Mouse (Mus musculus) embryo, embryonic 10 days (tissue): ENCODE measurements at regions not wholly inside any gene's neighbourhood (a gene's known extent, or its start where the extent isn't known, plus 50 kb on each side); places are given as distances from the start of the nearest gene placed in this dataset.
"Not testable (repeated sequence)": the region's sequence is repeated elsewhere in the genome, so short reads cannot be mapped to it uniquely, and the experiment has no call there.

Source experiments
- DNase-seq: peaks from one replicate; pipeline ENCODE4 v3.0.0-alpha.2; 2015; ENCODE audit warnings: low spot score

DNA sequence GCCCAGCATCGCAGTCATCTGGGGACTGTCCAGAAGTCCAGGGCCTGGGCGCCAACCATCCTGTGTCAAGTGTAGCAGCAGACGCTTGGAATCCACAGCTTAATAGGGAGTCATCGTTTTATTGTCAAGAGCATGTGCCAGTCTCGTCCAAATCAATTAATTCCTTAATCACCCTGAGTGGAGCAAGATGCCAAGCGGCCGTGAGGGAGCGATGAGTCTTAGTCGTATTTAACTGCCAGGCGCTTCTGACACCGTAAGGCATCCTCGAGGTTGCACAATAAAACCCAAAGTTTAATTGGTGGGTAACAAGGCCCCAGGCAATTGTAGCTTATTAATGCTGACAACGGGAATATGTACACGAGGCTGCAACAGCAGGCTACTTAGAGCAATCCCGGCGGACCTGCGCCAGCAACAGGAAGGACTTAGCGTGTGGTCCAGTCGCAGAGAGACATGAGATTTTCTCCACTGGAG is 277.6 kb upstream of the Kdm8 start:
- no peak for DNase-seq

DNA sequence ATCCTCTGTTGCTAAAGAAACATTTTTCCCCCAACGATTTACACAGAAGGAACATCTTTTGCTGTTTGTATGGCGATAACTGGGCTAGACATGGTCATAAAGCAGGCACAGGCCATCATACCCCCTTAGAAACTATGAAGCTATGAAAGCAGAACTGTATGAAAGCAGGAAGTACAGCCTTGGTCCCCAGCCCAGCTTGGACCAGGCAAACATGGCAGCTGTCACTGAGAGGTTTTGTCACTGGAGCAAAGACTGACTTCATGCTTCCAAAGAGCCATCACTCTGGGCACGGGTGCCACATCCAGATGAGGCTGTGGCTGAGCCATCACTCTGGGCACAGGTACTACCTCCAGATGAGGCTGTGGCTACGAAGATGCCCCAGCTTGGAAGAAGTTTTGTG is 276.8 kb upstream of the Kdm8 start:
- DNase-seq = no peak

- peak; percentile 23 for DNase-seq
Observed at GRCm38 (mm10) chr7:125181548-125181947, 262.9 kb upstream of the Kdm8 start.

DNA sequence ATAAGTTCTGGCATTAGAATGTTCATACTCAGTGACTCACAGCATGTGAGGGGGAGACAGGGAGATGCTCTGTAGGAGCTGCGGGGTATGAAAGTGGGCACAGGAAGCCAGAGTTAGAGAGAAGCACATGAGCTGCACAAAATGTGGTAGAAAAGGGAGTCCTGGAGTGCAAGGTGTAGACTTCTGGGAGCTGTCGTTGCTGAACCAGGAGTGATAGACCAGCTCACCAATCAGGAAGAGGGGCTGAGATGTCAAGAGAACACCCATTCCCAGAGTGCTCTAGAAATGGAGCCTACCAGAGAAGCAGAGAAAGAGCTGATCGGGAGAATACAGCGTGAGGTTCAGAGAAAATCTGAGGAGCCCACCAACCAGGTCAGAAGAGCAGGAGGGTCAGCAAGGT is 262.2 kb upstream of the Kdm8 start:
- DNase-seq = no peak

DNA sequence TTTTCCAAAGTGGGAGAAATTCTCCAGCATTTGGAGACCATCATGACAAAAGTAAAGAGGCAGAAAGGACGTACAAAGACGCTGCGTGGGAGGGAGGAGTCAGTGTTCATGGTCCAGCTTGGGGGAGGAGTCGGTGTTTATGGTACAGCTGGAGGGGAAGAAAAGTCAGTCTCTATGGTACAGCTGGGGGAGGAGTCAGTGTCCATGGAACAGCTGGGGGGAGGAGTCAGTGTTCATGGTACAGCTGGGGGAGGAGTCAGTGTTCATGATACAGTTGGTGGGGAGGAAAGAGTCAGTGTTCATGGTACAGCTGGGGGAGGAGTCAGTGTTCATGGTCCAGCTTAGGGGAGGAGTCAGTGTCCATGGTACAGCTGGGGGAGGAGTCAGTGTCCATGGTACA is 261.5 kb upstream of the Kdm8 start:
- DNase-seq = not testable (repeated sequence)

DNA sequence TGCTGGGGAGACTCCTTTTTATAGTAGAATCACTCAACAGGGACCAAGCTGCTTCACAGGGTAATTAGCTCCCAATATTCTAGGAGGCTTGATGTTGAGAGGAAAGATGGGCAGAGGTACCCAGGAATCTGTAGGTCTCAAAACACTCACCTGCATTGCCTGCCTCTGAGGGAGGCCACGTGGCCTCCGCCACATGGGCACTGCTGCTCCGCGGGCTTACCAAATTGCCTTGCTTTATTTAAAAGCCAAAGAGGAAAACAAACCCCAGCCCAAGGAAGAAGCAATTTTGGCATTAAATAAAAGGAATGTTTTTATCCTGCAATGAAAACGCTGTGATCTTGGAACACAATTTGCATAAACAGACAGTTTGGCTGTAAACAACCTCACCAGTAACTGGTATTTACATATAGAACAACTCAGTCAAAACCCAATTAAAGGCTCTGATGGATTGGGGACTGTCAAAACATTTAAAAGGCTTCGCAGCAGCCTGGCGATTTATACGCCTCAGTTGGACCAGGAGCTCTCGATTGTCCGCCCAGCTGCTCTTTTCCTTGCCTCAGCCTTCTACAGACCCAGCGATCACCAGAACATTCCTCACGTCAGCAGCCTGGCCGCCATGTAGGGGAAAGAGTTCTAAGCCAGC is 259.3 kb upstream of the Kdm8 start:
- no peak for DNase-seq

DNA sequence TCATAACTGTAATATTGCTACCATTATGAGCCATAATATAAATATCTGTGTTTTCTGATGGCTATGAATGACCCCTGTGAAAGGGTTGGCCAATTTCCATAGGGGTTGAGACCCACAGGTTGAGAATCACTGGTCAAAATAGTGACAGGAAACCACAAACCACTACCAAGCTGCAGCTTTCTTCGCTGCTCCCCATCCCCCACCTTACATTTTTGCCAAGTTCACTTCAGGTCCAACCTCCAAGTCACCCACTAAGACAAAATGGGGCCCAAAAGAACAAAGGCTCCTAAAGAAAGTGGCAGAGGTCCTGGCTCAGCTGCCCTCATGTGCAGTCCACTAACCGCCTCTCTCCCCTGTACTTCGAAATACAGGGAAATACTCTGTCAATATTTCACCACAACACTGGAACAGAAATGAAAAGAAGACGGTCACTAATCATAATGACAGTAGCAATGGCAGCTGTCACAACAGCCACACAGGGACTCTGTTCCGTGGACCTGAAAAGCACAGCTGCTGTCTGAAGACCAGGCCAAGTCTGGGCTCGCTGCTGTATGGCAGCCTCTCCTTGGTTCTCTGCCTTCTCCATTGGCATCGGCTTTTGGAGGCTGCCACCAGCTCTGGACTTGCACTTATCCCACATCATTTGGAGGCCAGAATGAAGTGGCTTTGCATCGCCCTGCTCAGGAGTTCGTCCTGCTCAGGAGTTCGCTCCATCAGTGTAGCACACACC is 257.3 kb upstream of the Kdm8 start:
- DNase-seq = no peak

GRCm38 (mm10) chr7:125188986-125189385 is 255.5 kb upstream of the Kdm8 start:
- DNase-seq = no peak

- no peak for DNase-seq
Observed at GRCm38 (mm10) chr7:125190067-125190466, 254.4 kb upstream of the Kdm8 start.

- no peak for DNase-seq
Observed at GRCm38 (mm10) chr7:125191313-125191712, 253.2 kb upstream of the Kdm8 start.

- DNase-seq = no peak
Observed at GRCm38 (mm10) chr7:125211346-125211973, 233.0 kb upstream of the Kdm8 start.

- no peak for DNase-seq
Observed at GRCm38 (mm10) chr7:125214036-125214435, 230.4 kb upstream of the Kdm8 start.

DNA sequence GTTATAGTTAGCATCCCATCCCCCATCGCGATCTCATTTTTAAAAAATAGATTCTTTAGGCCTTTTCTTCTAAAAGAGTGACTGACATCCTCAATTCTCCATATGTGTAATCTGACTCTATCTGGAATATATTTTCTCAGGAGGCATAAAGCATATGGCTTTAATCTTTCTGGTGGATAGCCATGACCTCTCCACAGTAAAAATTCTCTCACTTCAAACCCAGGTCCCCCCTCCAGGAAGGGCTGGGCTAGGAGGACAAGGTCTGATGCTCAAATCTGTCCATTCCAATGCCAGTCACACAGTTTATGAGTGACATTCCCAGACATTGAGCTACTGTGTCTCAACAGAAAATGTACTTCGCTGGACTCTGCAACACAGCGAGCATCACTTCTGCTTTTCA is 226.8 kb upstream of the Kdm8 start:
- no peak for DNase-seq

GRCm38 (mm10) chr7:125222684-125223083 is 221.8 kb upstream of the Kdm8 start:
- no peak for DNase-seq

GRCm38 (mm10) chr7:125234911-125235310 is 209.6 kb upstream of the Kdm8 start:
- no peak for DNase-seq

DNA sequence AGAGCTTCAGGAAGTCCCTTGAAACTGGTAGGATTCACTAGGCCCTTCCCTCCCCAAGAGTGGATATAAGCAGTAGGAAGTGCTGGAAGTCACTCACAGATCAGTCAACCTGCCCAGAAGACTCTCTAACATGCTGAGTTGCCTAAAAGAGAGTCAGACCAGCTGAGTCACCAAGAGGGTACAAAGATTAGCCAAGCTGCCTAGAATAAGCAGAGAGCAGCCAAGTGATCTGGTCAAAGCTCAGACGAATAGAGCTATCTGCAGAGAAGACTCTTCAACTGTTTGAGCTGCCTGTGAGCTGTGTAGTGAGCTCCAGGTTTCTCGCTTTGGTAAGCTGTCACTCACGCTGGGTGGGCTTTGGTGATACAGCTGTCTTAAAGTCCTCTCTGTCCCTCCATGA is 207.4 kb upstream of the Kdm8 start:
- DNase-seq = no peak

DNA sequence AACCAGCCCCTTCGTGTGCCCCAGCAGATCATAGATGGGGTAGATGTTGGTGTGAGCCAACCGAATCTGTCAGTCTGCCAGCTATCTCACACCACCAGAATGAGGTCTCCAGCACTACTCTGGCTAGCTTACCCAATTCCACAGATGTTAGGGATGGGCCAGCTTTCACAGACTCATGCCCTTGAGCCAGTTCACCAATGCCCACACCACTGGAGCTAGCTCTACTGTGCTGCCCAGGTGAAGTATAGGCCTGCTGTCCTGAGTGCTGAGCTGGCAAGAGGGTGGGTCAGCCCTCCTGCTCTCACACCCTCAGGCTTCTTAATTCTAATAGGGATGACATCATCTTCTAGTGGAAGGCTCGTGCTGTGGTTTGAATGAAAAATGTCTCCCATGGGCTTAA is 201.5 kb upstream of the Kdm8 start:
- no peak for DNase-seq

GRCm38 (mm10) chr7:125248386-125248785 is 196.1 kb upstream of the Kdm8 start:
- no peak for DNase-seq

- no peak for DNase-seq
Observed at GRCm38 (mm10) chr7:125250385-125250784, 194.1 kb upstream of the Kdm8 start.

DNA sequence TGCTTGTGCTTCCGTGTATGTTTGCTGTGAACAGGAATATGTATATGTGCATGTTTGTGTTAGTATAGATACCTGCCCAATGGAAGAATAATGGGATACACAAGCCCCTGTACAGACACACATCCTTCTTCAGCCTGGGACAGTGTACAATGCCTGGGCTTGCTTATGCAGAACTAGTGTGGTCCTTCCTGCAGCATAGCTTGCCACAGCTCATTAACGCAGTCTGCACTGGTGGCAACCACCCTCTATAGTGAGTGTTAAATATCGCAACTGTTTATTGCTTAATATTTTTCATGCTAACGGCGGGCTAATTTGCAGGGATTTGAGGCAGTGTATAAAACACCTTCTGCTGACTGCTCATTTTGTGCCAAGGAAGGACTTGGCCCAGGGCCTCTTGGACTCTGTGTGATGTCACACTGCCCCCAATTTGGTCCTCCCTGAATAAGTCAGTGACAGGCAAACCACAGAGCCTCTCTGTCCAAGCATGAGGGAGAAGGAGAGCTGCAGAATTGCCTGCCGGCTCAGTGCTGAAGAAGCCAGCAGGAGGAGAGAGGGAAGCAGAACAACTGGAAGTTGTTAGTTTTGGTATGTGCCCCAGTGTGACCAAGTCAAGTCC is 193.4 kb upstream of the Kdm8 start:
- DNase-seq = peak; percentile 19

- DNase-seq = no peak
Observed at GRCm38 (mm10) chr7:125254302-125254701, 190.2 kb upstream of the Kdm8 start.

- DNase-seq = no peak
Observed at GRCm38 (mm10) chr7:125259016-125259415, 185.5 kb upstream of the Kdm8 start.

GRCm38 (mm10) chr7:125262133-125262532 is 182.3 kb upstream of the Kdm8 start:
- no peak for DNase-seq
